Mouse (Mus musculus) layer of hippocampus, adult 18-20 months (tissue): ENCODE results near the gene Mccc2. TPM values are rescaled to one million over a fixed set of nuclear protein-coding genes. Genes with fewer than 3 reads are reported as not detected.
"Not testable (repeated sequence)": the region's sequence is repeated elsewhere in the genome, so short reads cannot be mapped to it uniquely, and the experiment has no call there.

Source experiments
- DNase-seq, 2 experiments: peaks; one replicate each; pipeline ENCODE4 v3.0.0; 2022; ENCODE audit warnings: low spot score in 2 of 2
- long read RNA-seq: library from polyadenylated mRNA; stranded (forward); transcript quantifications from one replicate; pipeline ENCODE4 v2.0.0, GENCODE M21; 2021
- total RNA-seq, 2 experiments: library from RNA; stranded (reverse); gene quantifications; 2 replicates each; pipeline ENCODE4 v1.2.3; 2021

Gene Mccc2
- 10 to 100 TPM; 25.2 to 30.6 TPM for total RNA-seq
- long read RNA-seq, transcript Mccc2-201 (17 exons, 2,123 nt) = major isoform, 32 of 37 reads
- long read RNA-seq, partial matches to known transcripts = 2 of 37 reads
- long read RNA-seq, other reads (novel, unspliced or antisense) = 3 of 37 reads

DNA sequence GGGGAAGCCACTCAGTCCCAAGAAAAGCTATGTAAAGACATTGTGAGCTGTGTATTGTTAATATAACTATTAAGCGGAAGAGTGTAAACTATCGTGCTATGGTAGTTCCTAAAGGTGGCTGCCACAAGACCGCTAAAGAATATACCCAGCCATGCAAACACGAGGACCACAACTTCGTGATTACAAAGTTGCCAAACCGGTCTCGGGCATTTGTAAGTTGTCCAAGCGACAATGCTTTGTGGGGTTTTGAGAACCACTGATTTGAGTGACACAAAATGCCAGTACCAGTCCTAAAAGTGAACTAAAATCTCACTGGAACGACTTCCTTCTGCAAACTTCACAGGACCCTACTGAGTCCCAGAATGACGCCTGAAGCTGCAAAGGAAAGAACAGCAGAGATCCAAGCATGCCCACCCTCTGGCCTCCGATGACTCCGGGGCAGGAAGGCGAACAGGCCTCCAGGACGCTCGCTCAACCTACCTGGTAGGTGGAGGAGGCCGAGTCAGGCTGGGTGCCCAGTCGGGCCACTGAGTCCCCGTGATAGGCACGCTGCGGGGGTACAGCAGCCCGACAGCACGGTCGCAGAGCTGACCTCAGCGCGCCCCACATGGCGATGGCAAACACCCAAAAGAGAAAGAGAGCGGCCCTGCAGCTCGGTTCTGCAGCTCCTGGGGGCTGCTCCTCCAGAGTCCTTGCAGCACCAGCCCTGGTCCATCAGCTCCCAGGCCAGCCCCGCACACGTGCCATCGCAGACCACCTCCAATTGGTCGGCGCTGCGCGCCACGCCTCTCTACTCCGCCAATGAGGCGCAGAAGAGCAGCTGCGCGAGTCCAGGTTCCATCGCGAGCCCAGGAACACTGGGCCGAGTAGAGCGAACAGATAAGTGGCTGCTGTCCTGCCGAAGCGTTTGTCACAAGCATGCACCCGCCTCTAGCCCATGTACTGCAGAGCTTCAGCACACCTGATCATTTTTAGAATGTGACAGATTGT lies at the start of gene Mccc2:
Gene Mccc2 (minus strand): TSS at position 734 of the 990 bp plus-strand sequence.
- DNase-seq = peak; percentile 71 to 83

DNA sequence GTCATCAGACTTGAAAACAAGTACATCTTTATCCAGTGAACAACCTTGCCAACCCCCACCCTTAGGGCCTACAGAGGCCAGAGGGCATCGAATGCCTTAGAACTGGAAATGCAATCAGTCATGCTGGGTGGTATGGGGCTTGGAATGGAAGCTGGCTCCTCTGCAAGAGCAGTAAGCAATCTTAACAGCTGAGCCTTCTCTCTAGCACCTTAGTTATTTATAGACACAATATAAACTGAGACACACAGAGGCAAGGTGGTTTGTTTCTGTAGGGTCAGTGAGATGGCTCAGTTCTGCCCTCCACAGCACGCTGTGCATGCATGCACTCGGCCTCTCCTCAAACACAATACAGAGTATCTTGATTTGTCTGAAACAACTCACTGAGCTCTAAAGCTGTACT lies 48.5 kb upstream of the Mccc2 start:
- no peak for DNase-seq

DNA sequence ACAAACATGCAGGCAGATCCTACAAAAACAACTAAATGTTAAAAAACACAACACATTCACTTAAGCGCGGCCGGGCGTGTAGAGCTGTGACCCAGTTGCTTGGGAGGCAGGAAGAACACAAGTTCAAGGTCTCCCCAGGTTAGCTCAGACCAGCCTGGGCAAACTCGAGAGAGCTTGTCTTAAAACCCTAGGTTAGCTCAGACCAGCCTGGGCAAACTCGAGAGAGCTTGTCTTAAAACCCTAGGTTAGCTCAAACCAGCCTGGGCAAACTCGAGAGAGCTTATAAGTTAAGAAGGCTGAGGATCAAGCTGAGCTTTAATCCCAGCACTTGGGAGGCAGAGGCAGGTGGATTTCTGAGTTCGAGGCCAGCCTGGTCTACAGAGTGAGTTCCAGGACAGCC lies 42.3 kb upstream of the Mccc2 start:
- DNase-seq = not testable (repeated sequence)

DNA sequence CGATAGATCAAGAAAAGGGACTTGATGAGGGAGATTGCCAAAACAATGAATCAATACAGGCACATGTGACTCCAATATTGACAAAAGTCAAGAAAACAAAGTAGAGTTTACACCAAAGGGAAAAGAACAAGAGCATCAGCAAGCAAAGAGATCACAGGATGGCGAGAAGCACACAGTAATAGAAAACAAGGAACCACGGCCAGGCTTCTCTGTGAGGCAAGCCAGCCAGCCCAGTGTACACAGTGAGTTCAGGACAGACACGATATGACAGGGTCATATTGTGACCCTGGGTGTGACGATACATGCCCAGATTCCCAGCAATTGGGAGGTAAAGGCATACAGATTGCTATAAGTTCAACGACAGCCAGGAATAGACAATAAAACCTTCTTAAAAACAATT lies 10.6 kb upstream of the Mccc2 start:
- DNase-seq = no peak

DNA sequence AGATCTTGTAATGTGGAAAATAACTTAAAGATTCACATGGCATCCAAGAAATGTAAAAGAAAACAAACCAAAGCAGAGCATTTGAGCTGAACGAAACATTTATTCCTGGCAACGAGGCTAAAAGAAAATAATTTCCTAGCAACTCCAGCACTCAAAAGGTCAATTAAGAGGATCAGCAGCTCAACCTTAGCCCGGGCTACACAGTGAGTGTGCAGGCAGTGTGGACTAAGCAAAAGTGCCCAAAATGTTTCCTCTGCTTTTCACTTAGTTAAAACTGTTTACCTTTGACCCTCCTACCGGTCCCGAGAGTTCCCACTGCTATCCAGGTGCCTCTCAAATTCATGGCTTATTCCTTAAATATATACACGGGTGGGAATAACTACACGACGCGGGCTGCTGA lies 1.5 kb upstream of the Mccc2 start:
- no peak for DNase-seq

DNA sequence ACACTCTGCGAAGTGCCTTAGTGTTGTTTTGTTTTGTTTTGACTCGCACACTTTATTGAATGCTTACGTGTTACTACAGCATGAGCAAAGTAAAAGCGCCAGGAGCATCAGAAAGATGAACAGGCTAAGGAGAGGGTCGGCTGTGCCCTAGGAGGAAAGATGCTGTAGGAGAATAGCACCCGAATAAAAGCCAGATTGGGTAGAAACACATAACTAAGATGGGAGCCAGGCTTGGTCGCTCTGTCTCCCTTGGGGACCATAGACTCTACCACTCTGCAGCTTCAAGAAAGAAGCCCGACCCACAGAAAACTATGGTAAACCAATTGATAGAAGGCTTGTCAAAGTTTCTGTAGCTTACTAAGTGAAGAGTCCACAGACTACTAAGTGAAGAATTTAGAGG lies 498 bp upstream of the Mccc2 start:
- DNase-seq = no peak

DNA sequence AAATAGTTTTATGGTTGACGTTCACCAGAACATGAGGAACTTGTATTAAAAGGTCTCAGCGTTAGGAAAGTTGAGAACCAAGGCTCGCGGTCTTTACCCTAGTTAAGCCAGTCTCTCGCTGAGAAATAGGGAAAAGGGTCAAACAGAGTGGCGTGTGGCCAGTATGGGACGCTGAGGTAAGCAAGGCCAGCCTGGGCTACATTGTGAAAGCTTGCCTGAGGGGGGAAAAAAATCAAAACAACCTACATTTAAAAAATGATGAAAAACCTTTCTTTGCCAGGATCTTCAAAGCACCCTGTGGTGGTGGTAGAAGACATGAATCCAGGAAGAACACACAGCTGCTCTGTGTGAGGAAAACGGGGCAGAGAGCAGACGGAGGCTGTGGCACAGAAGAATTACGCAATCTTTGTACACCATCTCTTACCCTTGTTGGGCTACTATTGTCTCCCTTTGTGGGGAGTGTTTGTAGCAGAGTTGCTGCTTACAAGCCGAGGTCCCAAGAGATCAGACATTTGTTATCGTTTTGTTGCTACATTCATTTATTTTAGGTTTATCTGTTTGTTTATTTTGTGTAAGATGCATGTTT lies 9.4 kb downstream of the Mccc2 start:
- DNase-seq = no peak

DNA sequence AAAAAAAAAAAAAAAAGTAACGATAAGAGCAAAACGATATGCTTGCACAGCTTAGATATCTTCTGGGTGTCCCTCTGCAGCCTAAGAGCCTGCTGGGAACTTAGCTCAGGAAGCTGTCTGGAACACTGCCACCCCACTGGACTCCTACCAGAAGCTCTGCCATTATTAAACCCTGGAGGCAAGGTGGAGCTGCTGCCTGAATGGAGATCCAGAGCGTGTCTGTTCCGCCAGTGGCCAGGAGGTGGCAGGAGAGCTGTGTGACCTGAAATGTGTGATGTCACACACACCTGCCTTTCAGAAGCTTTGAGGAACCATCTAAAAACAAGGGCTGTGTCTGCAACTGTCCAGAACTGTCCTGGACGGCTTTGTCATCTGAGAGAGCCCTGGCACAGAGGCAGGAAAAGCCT lies 13.6 kb downstream of the Mccc2 start:
- DNase-seq = peak; percentile 59 to 90

DNA sequence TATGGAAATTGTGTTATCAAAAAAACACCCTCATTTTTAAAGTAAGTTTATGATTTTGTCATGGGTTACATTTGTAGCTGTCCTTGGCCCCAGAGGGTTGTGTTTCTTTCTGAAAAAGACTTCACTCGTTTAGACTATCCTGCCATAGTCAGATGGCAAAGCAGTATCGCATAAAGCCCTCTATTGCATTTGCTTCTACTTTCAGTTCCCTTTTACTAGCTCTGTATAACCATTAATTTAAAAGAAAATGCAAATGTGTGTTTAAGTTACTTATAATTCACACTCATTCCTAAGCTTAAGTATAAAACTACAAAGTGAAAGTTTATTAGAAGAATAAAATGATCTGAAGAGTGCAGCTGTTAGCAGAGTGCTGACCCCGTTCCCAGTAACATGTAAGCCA lies 16.4 kb downstream of the Mccc2 start:
- no peak for DNase-seq

DNA sequence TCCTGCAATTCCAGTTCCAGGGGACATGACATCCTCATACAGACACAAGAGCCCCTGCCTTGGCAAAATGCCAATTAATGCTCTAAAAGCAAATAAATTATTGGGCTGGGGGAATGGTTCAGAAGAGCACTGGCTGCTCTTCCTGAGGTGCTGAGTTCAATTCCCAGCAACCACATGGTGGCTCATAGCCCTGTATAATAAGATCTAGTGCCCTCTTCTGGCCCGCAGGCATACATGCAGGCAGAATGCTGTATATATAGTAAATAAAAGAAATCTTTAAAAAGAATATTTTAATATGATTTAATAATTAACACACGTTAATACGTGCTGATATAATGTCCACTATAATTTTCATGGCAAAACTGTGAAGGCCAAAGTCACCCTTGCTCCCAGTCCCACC lies 17.3 kb downstream of the Mccc2 start:
- DNase-seq = no peak

DNA sequence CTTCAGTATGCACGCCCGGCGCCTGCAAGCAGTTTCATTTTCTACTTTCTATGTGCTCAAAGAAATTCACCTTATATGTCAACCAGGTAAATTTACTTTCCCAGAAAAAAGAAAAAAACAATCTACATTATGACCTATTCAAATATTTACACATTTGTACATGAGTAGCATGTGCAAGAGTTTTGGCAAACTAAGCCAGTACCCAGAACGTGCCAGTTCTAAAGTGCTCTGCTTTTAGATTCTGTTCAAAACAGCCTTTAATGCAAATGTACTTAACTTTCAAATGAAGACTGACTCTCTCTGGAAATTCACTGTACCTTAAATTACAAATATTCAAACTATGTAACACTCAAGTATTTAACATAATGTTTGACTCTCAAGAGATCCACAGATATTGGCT lies 25.8 kb downstream of the Mccc2 start:
- no peak for DNase-seq

DNA sequence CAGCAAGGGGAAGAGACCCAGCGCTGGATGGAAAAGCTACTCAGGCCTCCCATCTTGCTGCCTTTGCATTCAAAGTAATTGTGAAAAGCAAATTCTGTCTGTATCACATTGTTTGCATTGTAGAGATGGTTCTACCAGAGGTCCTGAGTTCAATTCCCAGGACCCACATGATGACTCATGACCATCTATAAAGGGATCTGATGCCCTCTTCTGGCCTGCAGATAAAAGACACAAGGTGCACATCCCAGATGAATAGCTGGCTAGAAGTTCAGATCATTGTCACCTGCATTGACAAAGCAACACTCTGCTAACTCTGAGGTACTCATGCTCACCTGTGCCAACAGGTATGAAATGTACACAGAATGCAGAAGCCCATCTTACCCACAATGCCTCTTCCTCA lies 32.1 kb downstream of the Mccc2 start:
- DNase-seq = no peak

DNA sequence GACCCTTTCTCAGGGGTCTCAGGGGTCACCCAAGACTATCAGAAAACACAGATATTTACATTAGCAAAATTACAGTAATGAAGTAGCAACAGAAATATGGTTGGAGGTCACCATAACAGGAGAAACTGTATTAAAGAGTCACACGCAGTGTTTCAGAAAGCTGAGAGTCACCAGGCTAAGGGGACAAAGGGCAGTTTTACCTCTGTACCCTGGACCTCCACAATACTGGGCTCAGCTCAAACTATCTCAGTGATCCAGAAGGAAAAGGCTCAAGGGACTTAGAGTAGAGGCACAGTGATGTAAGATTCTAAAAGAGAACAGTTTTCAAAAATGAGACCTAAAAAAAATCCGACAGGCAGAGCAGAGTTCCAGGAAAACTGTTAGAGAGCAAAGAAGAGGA lies 36.0 kb downstream of the Mccc2 start:
- no peak for DNase-seq

DNA sequence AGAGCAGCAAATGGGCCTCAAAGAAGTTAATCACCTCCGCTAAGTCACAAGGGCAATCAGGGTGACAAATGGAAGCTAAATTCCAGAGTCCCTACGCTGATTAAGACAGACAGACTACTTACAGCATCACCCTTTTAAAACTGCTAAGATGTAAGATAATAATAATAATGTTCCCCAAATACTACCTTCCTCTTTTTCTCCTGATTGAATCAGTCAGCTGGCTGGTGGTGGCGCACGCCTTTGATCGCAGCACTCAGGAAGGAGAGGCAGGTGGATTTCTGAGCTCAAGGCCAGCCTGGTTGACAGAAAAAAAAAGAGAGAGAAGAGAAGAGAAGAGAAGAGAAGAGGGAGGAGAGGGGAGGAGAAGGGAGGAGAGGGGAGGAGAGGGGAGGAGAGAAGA lies 45.4 kb downstream of the Mccc2 start:
- no peak for DNase-seq

DNA sequence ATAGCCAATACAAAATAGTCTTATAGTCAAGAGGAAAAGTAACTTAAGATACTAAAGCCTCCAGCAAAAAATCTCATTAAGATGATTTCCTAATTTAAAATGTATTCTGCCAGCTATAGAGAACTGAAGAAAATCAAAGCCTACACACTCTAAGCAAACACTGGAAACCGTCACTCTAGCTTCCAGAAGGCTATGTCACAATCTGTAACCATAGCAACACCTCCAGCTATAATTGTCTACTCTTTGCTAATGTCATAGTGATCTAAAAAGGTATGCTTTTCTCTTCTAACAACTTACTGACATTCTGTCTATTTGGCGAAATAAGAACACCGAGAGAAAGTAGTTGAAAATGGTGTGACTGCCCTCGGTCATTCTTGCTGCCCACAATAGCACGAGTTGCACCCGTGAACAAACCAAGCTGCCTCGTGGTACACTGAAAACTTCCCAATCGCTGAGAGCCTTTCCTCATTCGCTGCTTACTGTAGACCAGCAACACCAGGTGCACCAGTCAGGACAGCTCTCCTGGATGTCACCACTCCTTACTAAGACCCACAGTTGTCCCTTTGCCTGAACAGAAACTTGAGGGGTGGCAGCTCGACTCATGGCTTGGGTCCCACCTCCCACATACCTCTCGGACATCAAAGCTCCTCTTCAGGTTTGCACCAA lies 48.3 kb downstream of the Mccc2 start:
- DNase-seq = peak; percentile 20 to 72

DNA sequence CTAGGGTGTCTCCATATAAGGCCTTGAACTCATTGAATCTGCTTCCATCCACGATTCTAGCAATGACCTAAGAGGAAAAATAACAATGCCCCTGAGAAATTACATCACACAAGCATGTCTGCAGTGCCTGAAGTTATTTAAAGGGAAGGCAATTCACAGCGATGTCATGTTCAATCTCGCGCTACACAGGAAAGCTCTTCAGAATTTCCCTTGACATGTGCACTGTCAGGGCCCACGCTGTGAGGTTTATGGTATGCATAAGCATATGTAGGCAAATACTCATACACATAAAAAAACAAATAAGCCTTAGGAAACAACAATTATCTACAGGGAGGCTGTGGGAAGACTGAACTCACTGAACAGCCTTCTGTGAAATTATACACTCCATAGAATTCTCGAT lies 51.6 kb downstream of the Mccc2 start:
- no peak for DNase-seq

DNA sequence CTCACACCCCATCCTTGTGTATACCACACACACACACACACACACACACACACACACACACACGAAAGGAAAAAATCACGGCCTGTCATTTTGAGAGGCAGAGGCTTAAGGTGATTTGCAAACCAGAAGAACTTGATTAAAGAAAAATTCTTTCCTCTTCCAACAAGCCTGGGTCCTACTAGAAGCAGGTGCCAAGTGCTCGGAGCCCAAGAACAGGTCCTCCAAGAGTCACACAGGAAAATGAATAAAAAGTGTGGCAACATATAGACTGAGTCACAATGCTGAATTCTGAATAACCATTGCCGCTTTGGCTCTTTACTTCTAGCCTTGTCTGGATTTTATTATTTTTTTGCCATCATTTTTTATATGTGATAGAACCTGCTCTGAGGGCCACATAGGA lies 53.8 kb downstream of the Mccc2 start:
- DNase-seq = no peak

DNA sequence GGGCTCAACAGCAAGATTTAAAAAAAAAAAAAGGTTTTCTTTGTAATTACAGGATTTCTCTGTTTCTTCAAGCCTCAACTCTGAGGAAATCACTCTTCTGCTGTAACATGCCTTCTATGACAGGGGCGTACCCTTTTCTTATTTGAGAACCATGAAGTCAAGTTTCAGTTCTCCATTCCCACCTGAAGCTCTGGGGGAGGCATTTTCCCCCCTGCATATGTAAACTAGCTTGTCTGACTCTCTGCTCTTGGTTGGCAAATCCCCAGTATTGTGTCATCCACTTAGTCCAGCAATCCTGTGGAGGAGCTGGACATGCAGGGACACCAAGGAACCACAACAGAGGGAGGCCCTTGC lies 59.9 kb downstream of the Mccc2 start:
- no peak for DNase-seq

DNA sequence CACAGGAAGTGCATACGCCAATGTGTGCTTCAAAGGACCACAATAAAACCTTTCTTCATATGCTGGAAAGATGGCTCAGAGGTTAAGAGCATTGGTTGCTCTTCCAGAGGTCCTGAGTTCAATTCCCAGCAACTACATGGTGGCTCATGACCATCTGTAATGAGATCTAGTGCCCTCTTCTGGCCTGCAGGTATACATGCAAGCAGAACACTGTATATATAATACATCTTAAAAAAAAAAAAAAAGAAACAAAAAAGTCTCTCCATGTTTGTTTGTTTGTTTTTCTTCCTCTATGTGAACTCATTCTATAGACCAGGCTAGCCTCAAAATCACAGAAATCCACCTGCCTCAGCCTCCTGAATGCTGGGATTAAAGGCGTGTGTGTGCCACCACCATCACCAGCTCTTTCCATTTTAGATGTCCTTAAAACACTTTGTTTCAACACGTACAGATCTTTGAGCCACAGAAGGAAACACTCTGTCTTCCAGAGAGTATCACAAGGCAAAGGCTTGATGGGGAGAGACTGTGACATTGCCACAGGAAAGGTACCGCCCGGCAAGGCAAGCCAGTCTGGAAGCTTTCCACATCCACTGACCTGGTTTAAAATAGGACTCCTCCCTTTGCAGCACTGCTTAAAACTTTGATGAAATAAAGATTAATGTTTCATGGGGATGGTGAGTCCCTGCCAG lies 60.4 kb downstream of the Mccc2 start:
- DNase-seq = no peak

DNA sequence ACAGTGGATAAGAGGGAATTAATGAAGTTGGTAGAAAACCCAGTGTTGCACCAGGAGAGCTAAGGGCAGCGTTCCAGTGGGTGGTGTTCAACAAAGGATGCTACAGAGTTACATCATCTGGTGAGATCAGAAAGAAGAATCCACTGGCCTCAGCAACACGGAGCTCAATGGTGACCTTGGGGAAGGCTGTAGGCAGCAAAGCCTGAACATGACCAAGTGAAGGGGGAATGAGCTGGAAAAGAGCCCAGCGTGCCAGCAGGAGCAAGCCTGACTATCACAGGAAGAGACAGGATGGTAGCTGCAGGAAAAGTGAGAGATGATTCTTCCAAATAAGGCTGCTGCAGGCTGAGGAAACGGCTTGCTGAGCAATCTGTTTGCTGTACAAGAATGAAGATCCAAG lies 68.0 kb downstream of the Mccc2 start:
- DNase-seq = peak; percentile 4 to 42

DNA sequence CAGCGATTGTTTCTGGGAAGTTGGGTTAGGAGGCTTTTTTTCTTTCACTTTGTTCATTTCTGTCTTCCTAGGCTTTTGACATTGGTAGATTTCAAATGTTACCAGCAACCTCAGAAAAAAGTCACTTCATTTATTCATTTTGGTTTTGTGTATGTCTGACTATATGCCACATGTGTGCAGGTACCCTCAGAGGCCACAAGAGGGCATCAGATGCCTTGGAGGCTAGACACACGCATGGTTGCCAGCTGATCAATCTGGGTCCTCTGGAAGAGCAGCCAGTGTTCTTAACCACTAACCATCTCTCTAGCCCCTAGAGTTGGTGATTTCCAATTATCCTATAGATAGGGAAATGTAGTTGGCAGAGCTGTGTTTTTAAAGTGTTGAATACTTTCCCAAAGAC lies 71.9 kb downstream of the Mccc2 start:
- no peak for DNase-seq
